Mouse (Mus musculus): ENCODE measurements around the gene Sars2.

DNA sequence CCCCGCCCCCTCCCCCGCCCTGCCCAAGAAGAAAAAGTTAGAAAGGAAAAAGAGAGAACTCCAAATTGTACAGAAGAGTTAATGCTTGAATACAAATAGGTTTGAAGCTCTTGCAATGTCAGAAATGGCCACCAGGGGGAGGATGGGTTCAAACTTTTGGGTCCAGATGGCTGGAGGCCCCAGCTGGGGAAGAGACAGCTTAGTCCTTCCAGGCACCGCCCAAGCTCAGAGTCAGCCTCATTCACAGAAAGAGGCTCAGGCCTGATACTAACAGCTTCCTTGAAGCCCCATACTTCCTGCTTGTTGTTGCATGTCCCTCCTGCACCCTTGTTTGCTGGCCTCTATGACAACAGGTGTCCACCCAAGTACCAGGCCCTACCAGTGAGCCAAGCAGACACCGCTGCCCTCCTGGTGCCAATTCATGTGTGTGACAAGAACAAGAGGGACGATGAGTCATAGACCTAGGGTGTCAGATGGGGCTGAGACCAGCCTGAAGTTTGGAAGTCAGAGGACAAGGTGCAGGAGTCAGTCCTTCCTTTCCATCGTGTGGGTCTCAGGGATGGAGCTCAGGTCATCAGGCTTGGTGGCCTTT is 38.4 kb downstream of the Sars2 start:
- peak; percentile 70 for TF ChIP-seq CTCF (IDR thresholded peaks at IDR 0.05; ENCODE audit: control insufficient read depth, insufficient read depth, low read length)
- TF ChIP-seq POLR2A (IDR thresholded peaks at IDR 0.05; ENCODE audit: borderline replicate concordance, control insufficient read depth, low read depth, low read length) = no peak

Measured in bone marrow, adult 2 months (tissue).